Mouse (Mus musculus) intestine, embryonic 15.5 days (tissue): ENCODE data around the gene Nupr1. TPM values are rescaled to one million over a fixed set of nuclear protein-coding genes. Genes with fewer than 3 reads are reported as not detected.

Source experiments
- ATAC-seq: fragments of 200-750 bp; cut with Nextera tagmentation; 2 replicates; pipeline ENCODE4 v1.8.0; 2017; ENCODE audit warnings: moderate TSS enrichment, moderate library complexity
- H3K27ac ChIP-seq: fragments of 300-500 bp; sonication (generic); 2 replicates; pipeline ENCODE4 v1.5.1; 2015; ENCODE audit warnings: mild to moderate bottlenecking, inconsistent platforms
- H3K27me3 ChIP-seq: fragments of 300-500 bp; sonication (generic); replicated peaks from 2 replicates; pipeline ENCODE4 v1.6.1; 2015; ENCODE audit warnings: inconsistent platforms
- H3K36me3 ChIP-seq: fragments of 300-500 bp; sonication (generic); 2 replicates; pipeline ENCODE4 v1.6.1; 2015; ENCODE audit warnings: inconsistent platforms
- H3K4me1 ChIP-seq: fragments of 300-500 bp; sonication (generic); replicated peaks from 2 replicates; pipeline ENCODE4 v1.6.1; 2015; ENCODE audit warnings: inconsistent platforms
- H3K4me2 ChIP-seq: fragments of 300-500 bp; sonication (generic); replicated peaks from 2 replicates; pipeline ENCODE4 v1.6.1; 2015; ENCODE audit warnings: mild to moderate bottlenecking, inconsistent platforms
- H3K4me3 ChIP-seq: fragments of 300-500 bp; sonication (generic); replicated peaks from 2 replicates; pipeline ENCODE4 v1.5.1; 2015; ENCODE audit warnings: inconsistent platforms
- H3K9ac ChIP-seq: fragments of 300-500 bp; sonication (generic); 2 replicates; pipeline ENCODE4 v1.6.1; 2015; ENCODE audit warnings: inconsistent platforms
- H3K9me3 ChIP-seq: fragments of 300-500 bp; sonication (generic); 2 replicates; pipeline ENCODE4 v1.6.1; 2016; ENCODE audit warnings: inconsistent platforms
- WGBS: fragments of 180-500 bp; shearing (Covaris S2); methylation state at CpG from one replicate; pipeline ENCODE4 v1.1.7; 2015; 5-methylcytosine and 5-hydroxymethylcytosine counted together
- polyA plus RNA-seq: library from polyadenylated mRNA; unstranded; fragments of >200 nt; fragmentation: Nextera tagmentation; extraction: Ambion mirVana; gene quantifications from 2 replicates; pipeline ENCODE4 v1.2.1, GENCODE M21; 2015

The Nupr1 gene
- polyA plus RNA-seq = 53.4 and 111 TPM in 2 replicates

DNA sequence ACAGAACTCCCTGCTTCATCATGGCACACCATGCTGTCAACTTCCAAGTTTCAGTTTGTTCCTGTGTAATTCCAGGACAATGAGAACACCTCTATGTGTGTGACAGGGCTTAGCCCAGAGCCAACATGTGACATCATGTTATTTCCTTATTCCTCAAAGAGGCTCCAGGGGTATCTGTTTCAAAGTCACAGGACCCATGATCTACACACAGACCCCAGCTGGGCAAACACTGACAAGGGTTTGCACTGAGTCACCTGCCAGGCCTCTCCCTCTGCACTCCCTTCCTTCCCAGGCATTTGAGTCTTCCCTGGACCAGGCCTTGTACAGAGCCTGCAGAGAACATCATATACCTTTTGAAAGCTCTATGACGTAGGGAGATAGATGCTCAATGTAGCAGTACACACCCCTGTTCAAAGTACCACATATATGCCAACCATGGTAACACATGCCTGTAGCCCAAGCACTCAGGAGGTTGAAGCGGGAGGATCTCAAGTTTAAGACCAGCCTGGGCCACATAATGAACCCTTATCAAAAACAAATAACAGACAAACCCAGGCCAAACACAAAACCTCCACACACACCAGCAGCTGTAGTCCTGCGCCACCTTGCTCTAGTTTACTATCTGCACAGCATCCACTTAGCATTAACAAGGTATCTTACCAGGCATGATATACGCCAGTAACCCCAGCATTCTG lies at the start of gene Nupr1:
Gene Nupr1, minus strand, starts transcription at position 38 of the 695 bp plus-strand sequence.
- WGBS = 83% methylated on average over 4 of the region's 4 CpGs
- Histone ChIP-seq H3K9me3 (no peaks in the 10 kb centered on the region), H3K4me2 (no peak within 1 kb of the TSS), H3K36me3 (no peaks in the 10 kb centered on the region), H3K27ac (0 out of 2 replicates have a peak within 1 kb of the TSS, but pooled peaks have one; percentile 29), H3K4me1 (0 out of 2 replicates have a peak, but pooled peaks cover 5% of the 10 kb centered on the region), H3K4me3 (no peak within 1 kb of the TSS), H3K27me3 (no peaks in the 10 kb centered on the region), H3K9ac (no peak within 1 kb of the TSS)
- ATAC-seq = peak; percentile 58

DNA sequence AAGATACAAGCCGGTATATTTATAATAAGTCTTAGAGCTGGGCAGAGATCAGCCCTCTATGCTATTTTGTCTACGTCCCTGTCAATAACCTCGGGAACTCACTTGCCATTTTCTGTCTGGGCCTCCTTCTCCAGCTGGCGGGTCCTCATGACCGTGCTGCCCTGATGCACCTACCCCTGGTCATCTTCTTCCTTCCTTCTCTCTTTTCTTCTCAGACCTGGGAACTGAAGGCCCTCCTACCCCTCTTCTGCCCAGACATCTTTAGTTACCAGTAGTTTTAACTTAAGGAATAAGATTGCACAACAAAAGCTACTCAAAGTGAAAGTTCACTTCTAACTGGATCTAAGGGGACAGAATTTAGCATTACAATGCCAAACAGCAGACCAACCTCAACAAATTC lies 49.0 kb upstream of the Nupr1 start:
- 85% methylated on average over 5 of the region's 5 CpGs for WGBS
- no peak overlapping the region for H3K27ac ChIP-seq
- H3K36me3 ChIP-seq = peaks cover 4% of the 10 kb centered on the region; the same call in 1 of the 2 replicates
- ATAC-seq = no peak
- H3K4me1 ChIP-seq = no peaks in the 10 kb centered on the region
- H3K27me3 ChIP-seq = no peaks in the 10 kb centered on the region
- no peak overlapping the region for H3K4me2 ChIP-seq
- H3K9me3 ChIP-seq = no peaks in the 10 kb centered on the region
- H3K4me3 ChIP-seq = no peak overlapping the region
- no peak overlapping the region for H3K9ac ChIP-seq

DNA sequence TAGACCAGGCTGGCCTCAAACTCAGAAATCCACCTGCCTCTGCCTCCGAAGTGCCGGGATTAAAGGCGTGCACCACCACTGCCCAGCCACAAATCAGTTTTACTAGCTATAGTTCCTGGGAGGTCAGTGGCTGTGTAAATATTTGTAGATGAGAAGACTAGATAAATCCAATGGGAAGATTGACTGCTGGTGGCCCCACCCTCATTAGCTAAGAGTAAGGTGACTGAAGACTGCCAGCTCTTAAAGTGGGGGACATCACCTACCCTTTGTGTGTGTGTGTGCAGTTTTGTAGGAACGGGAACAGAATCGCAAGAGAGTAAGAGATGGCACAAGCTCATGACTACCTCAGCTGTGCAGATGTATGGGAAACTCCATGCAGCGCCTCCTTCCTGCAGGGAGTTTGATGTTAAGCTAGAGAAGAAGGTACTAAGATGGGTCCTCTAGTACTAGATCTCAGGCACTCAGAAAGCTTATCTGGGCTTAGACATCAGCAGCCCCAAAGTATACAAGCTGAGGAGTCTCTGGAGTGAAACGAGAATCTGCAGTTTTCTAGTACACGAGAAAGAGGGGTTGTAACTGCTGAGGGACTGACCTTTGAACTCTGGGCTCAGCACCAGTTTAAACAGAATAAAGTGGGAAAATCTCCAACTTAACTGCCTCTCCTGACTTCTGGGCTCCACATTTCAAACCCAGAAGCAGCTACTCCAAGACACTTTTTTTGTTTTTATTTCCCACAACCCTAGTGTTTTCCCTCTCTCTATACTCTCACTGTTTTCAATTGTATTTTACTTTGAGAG lies 48.1 kb upstream of the Nupr1 start:
- H3K27me3 ChIP-seq = no peaks in the 10 kb centered on the region
- no peak overlapping the region for H3K4me3 ChIP-seq
- H3K27ac ChIP-seq = no peak overlapping the region
- no peaks in the 10 kb centered on the region for H3K9me3 ChIP-seq
- H3K36me3 ChIP-seq = peaks cover 4% of the 10 kb centered on the region
- no peaks in the 10 kb centered on the region for H3K4me1 ChIP-seq
- no peak overlapping the region for H3K9ac ChIP-seq
- no peak overlapping the region for H3K4me2 ChIP-seq
- peak; percentile 41 for ATAC-seq
- 38% methylated on average over 8 of the region's 8 CpGs for WGBS

GRCm38 (mm10) chr7:126676631-126677220 lies 46.1 kb upstream of the Nupr1 start:
- no peak for ATAC-seq
- Histone ChIP-seq H3K9ac (no peak overlapping the region), H3K27me3 (no peaks in the 10 kb centered on the region), H3K27ac (no peak overlapping the region), H3K4me2 (no peak overlapping the region), H3K36me3 (peaks cover 11% of the 10 kb centered on the region), H3K4me3 (no peak overlapping the region), H3K9me3 (no peaks in the 10 kb centered on the region), H3K4me1 (no peaks in the 10 kb centered on the region)
- 72% methylated on average over 4 of the region's 4 CpGs for WGBS

DNA sequence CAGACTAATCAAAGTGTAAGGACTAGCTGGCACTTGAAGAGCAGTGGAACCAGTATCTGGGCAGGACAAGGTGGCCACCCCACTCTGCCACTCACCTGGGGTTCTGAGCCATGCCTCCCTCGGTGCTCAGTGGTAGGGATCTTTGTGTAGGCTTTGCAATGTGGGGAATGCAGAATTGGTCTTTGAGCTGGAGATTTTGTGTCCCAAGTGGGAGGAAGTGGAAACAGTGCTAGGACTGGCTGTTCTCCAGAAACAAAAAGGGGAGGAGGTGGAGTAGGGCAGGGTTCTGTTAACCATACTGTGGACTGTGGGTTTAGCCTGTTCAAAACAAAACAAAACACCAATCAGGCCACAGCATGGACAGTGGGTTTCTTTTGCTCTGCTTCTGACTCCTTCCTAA lies 45.5 kb upstream of the Nupr1 start, which contains the start of gene Sult1a1:
Gene Sult1a1, minus strand, starts transcription at position 226 of the 400 bp plus-strand sequence.
- no peak for ATAC-seq
- Histone ChIP-seq H3K27ac (peak within 1 kb of the TSS; percentile 30; the same call in 1 of the 2 replicates), H3K27me3 (no peaks in the 10 kb centered on the region), H3K9me3 (no peaks in the 10 kb centered on the region), H3K36me3 (peaks cover 12% of the 10 kb centered on the region), H3K4me2 (no peak within 1 kb of the TSS), H3K4me1 (no peaks in the 10 kb centered on the region), H3K9ac (no peak within 1 kb of the TSS), H3K4me3 (no peak within 1 kb of the TSS)
- 68% methylated on average over 1 of the region's 1 CpGs for WGBS

DNA sequence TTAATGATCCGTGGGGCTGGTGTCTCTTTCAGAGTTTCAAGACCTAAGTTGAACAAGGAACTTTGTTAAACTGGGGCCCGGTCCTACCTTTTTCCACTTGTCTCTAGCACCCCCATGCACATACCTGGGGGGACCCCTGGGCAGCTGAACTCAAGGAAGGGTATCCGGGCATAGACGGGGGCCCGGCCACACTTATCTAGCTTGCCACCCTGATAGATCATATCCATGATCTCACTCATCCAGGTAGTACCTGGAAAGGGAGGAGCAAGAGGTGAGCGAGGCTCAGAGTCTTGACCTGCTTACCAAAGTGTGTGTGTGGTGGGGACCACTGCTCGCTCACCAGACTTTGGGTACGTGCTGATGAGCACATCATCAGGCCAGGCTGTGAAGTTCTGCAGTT lies 44.4 kb upstream of the Nupr1 start:
- H3K4me1 ChIP-seq = no peaks in the 10 kb centered on the region
- no peak overlapping the region for H3K4me2 ChIP-seq
- H3K36me3 ChIP-seq = peaks cover 14% of the 10 kb centered on the region
- H3K27me3 ChIP-seq = no peaks in the 10 kb centered on the region
- no peak overlapping the region for H3K27ac ChIP-seq
- 93% methylated on average over 8 of the region's 8 CpGs for WGBS
- no peak overlapping the region for H3K9ac ChIP-seq
- ATAC-seq = no peak
- no peaks in the 10 kb centered on the region for H3K9me3 ChIP-seq
- H3K4me3 ChIP-seq = no peak overlapping the region

GRCm38 (mm10) chr7:126672111-126672510 lies 41.5 kb upstream of the Nupr1 start:
- ATAC-seq = no peak
- Histone ChIP-seq H3K9me3 (no peaks in the 10 kb centered on the region), H3K9ac (no peak overlapping the region), H3K27ac (no peak overlapping the region), H3K4me2 (no peak overlapping the region), H3K4me3 (no peak overlapping the region), H3K27me3 (no peaks in the 10 kb centered on the region), H3K4me1 (0 out of 2 replicates have a peak, but pooled peaks cover 5% of the 10 kb centered on the region), H3K36me3 (peaks cover 11% of the 10 kb centered on the region)
- 94% methylated on average over 9 of the region's 9 CpGs for WGBS

- peaks cover 10% of the 10 kb centered on the region; the same call in 1 of the 2 replicates for H3K4me1 ChIP-seq
- H3K36me3 ChIP-seq = peaks cover 11% of the 10 kb centered on the region
- 87% methylated on average over 3 of the region's 3 CpGs for WGBS
- no peaks in the 10 kb centered on the region for H3K9me3 ChIP-seq
- no peaks in the 10 kb centered on the region for H3K27me3 ChIP-seq
- H3K4me2 ChIP-seq = no peak overlapping the region
- H3K27ac ChIP-seq = no peak overlapping the region
- H3K9ac ChIP-seq = no peak overlapping the region
- H3K4me3 ChIP-seq = no peak overlapping the region
- ATAC-seq = no peak
Measured at GRCm38 (mm10) chr7:126670152-126670551, 39.5 kb upstream of the Nupr1 start.

- no peaks in the 10 kb centered on the region for H3K27me3 ChIP-seq
- H3K4me2 ChIP-seq = no peak overlapping the region
- no peak overlapping the region for H3K9ac ChIP-seq
- H3K36me3 ChIP-seq = peaks cover 11% of the 10 kb centered on the region
- peak overlapping the region; percentile 64 for H3K27ac ChIP-seq
- no peak for ATAC-seq
- no peak overlapping the region for H3K4me3 ChIP-seq
- H3K4me1 ChIP-seq = peaks cover 22% of the 10 kb centered on the region
- 68% methylated on average over 5 of the region's 5 CpGs for WGBS
- no peaks in the 10 kb centered on the region for H3K9me3 ChIP-seq
Measured at GRCm38 (mm10) chr7:126668452-126668851, 37.8 kb upstream of the Nupr1 start.

DNA sequence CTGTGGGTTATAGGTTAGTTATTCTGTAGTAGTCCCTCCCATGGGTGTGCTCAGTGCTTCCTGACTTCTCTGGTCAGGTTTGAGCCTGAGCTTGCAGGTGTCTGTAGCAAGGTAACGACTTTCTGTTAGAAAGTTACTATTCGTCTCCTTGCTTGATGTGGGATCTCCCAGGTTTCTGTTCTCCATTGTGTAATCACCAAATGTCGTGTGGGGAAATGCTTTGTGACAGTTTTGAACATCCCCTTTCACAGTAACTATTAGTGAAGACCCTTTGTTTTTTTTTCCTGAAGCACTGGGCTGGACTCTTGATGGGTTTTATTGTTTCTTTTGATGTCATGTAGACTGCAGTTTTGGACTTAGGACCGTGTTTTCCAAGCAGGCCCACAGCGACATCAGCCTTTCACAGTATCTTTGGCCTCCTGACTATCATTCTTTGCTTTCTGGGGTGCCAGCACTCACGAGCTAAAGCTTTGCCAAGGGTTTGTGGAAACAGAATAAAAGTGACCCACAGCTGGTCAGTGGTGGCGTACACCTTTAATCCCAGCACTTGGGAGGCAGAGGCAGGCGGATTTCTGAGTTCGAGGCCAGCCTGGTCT lies 36.9 kb upstream of the Nupr1 start:
- Histone ChIP-seq H3K4me3 (no peak overlapping the region), H3K36me3 (peaks cover 11% of the 10 kb centered on the region), H3K27ac (peak overlapping the region; percentile 64; the same call in 1 of the 2 replicates), H3K4me2 (no peak overlapping the region), H3K27me3 (no peaks in the 10 kb centered on the region), H3K9me3 (no peaks in the 10 kb centered on the region), H3K4me1 (peaks cover 22% of the 10 kb centered on the region), H3K9ac (no peak overlapping the region)
- ATAC-seq = peak; percentile 46
- WGBS = 74% methylated on average over 9 of the region's 9 CpGs

- Histone ChIP-seq H3K27me3 (no peaks in the 10 kb centered on the region), H3K27ac (no peak overlapping the region), H3K4me2 (no peak overlapping the region), H3K36me3 (peaks cover 5% of the 10 kb centered on the region; the same call in 1 of the 2 replicates), H3K9ac (no peak overlapping the region), H3K4me1 (peaks cover 22% of the 10 kb centered on the region), H3K9me3 (no peaks in the 10 kb centered on the region), H3K4me3 (no peak overlapping the region)
- no peak for ATAC-seq
- WGBS = 89% methylated on average over 3 of the region's 3 CpGs
Measured at GRCm38 (mm10) chr7:126665269-126665668, 34.6 kb upstream of the Nupr1 start.

DNA sequence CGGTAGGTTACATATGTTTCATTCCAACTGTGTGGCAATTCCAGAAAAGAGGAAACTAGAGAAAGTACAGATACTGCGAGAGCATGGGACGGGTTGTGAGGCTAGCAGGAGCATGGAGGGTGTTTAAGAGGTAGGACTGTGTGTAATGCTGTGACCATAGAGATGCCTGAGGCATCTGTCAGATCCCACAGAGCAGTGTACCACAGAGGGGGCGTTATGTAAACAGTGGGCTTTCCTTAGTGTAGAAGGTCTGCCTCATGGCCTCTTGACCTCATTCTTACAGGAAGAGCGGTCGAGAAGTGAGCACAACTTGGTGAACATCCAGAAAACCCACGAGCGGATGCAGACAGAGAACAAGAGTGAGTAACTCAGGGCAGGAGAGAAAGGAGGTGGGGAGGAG lies 33.0 kb upstream of the Nupr1 start:
- peak; percentile 29; the same call in 1 of the 2 replicates for ATAC-seq
- H3K4me2 ChIP-seq = no peak overlapping the region
- WGBS = 57% methylated on average over 8 of the region's 8 CpGs

More for the DNA sequence above, 33.0 kb upstream of the Nupr1 start:
- Histone ChIP-seq H3K9ac (no peak overlapping the region), H3K27ac (0 out of 2 replicates have a peak overlapping the region, but pooled peaks have one; percentile 13), H3K4me1 (peaks cover 22% of the 10 kb centered on the region), H3K9me3 (no peaks in the 10 kb centered on the region), H3K36me3 (peaks cover 3% of the 10 kb centered on the region; the same call in 1 of the 2 replicates), H3K27me3 (no peaks in the 10 kb centered on the region), H3K4me3 (no peak overlapping the region)
